ENCODE assay signal across 11 mouse cellular contexts in genomic region chr8:122038076-122038475, GRCm38 (mm10).
"Had no signal": no experiment of that assay in that cellular context is flagged by ENCODE, and none has a peak within 500 bp of the region (broad histone marks: within the 10 kb centered on the region; RNA-seq: fewer than 3 reads in every experiment).

No protein-coding gene starts in this region.

- H3K27ac ChIP-seq: limb, embryonic 12.5 days; liver, embryonic 13.5 days; midbrain, embryonic 10.5 days; neural tube, embryonic 12.5 days; stomach, postnatal 0 days had no signal

- H3K4me1 ChIP-seq: liver, embryonic 13.5 days had no signal

- H3K9ac ChIP-seq: limb, embryonic 12.5 days; liver, embryonic 13.5 days; neural tube, embryonic 12.5 days had no signal

- H3K4me2 ChIP-seq: limb, embryonic 12.5 days; liver, embryonic 13.5 days; neural tube, embryonic 12.5 days had no signal

- H3K36me3 ChIP-seq: limb, embryonic 12.5 days; liver, embryonic 13.5 days; midbrain, embryonic 10.5 days; neural tube, embryonic 12.5 days had no signal

- DNase-seq: kidney, postnatal 25 days; liver; liver, embryonic 13.5 days; lung, adult 18-20 months; lung, postnatal 4 days; midbrain, embryonic 14.5 days; thymus, postnatal 4 days had no signal

- H3K9me3 ChIP-seq: limb, embryonic 12.5 days; liver, embryonic 13.5 days; midbrain, embryonic 10.5 days; neural tube, embryonic 12.5 days had no signal

- H3K27me3 ChIP-seq: neural tube, embryonic 12.5 days had no signal

- H3K4me3 ChIP-seq: limb, embryonic 12.5 days; liver, embryonic 13.5 days; midbrain, embryonic 10.5 days; neural tube, embryonic 12.5 days had no signal
